ENCODE assay signal across 14 mouse cellular contexts in genomic region chr16:32175029-32175428, GRCm38 (mm10). TPM values are rescaled to one million over a fixed set of nuclear protein-coding genes. Genes with fewer than 3 reads are reported as not detected.
DNase-seq lines count a peak whose midpoint lies in the region; TF ChIP-seq lines count a peak whose summit lies in the region.
"Had no signal": no experiment of that assay in that cellular context is flagged by ENCODE, and none has a peak within 500 bp of the region (broad histone marks: within the 10 kb centered on the region; RNA-seq: fewer than 3 reads in every experiment).

No protein-coding gene starts in this region.

- no peak for DNase-seq in layer of hippocampus, adult 2 months (ENCODE audit: low spot score in 2 of 2)
- no peak for DNase-seq in layer of hippocampus, adult 9-11 months
- peak; percentile 42 for DNase-seq in 416B (ENCODE audit: low read depth)
- DNase-seq in induced T-regulatory cell, adult 2 months (ENCODE audit: low read depth): peak; percentile 47
- no peak for DNase-seq in embryo, embryonic 9.5 days (ENCODE audit: extremely low spot score)
- no peak for DNase-seq in c-Kit-positive CD71-positive TER-119-positive erythroid progenitor cells, embryonic 14.5 days (ENCODE audit: low spot score)
- DNase-seq: cerebellum, adult 2 months; embryo, embryonic 11 days; gastrocnemius, postnatal 36 days; kidney, adult 11 months had no signal

- no peaks in the 10 kb centered on the region for H3K36me3 ChIP-seq in E14TG2a.4 (ENCODE audit: insufficient read depth, low read length)
- H3K36me3 ChIP-seq: heart, embryonic 13.5 days; neural tube, embryonic 12.5 days had no signal

- H3K4me3 ChIP-seq in layer of hippocampus, adult 2 months: no peak overlapping the region
- no peak overlapping the region for H3K4me3 ChIP-seq in E14TG2a.4 (replicated peaks; ENCODE audit: low read length)
- H3K4me3 ChIP-seq: heart, embryonic 13.5 days; neural tube, embryonic 12.5 days had no signal

- H3K4me1 ChIP-seq in E14TG2a.4 (replicated peaks; ENCODE audit: low read depth, low read length): peaks cover 38% of the 10 kb centered on the region
- H3K4me1 ChIP-seq: neural tube, embryonic 12.5 days had no signal

- peak; percentile 55 for TF ChIP-seq CTCF in layer of hippocampus, adult 2 months (conservative IDR thresholded peaks at IDR 0.05)
- peak; percentile 33 for TF ChIP-seq CTCF in E14TG2a.4 (conservative IDR thresholded peaks at IDR 0.05; ENCODE audit: low read length)

- H3K27me3 ChIP-seq in E14TG2a.4 (ENCODE audit: insufficient read depth, low read length): 0 out of 2 replicates have a peak, but pooled peaks cover 4% of the 10 kb centered on the region
- H3K27me3 ChIP-seq: heart, embryonic 13.5 days; neural tube, embryonic 12.5 days had no signal

- H3K27ac ChIP-seq in layer of hippocampus, adult 2 months: no peak overlapping the region
- H3K27ac ChIP-seq: heart, embryonic 13.5 days; neural tube, embryonic 12.5 days had no signal

- peaks cover 8% of the 10 kb centered on the region; the same call in 1 of the 2 replicates for H3K9me3 ChIP-seq in E14TG2a.4 (ENCODE audit: low read length)
- H3K9me3 ChIP-seq: heart, embryonic 13.5 days; neural tube, embryonic 12.5 days had no signal

RNA-seq across cellular contexts. Expression of gene Bex6, which starts 4.6 kb away (rescaled TPM):
- not detected for total RNA-seq in layer of hippocampus, adult 2 months (2021)
- total RNA-seq: gastrocnemius, postnatal 36 days; left cerebral cortex, adult 8-10 months had no signal

RNA-seq across cellular contexts. Expression of gene Nrros, which starts 9.6 kb away (rescaled TPM):
- 10 to 100 TPM; 11.2 to 11.6 TPM for total RNA-seq in layer of hippocampus, adult 2 months (2021)

Comparison
In these comparisons a context has a peak if more than half of its experiments do, and no peak if none do; other contexts are left out.
1. DNase-seq: peak in 416B (single experiment) and induced T-regulatory cell, adult 2 months (single experiment); none in layer of hippocampus, adult 2 months (0 of 2), layer of hippocampus, adult 9-11 months (single experiment), embryo, embryonic 9.5 days (single experiment) and c-Kit-positive CD71-positive TER-119-positive erythroid progenitor cells, embryonic 14.5 days (single experiment).